Mouse (Mus musculus): Measurements from ENCODE around the gene Sncb. TPM values are rescaled to one million over a fixed set of nuclear protein-coding genes. Genes with fewer than 3 reads are reported as not detected.
A peak's percentile ranks its signal among the peaks of the same experiment; 100 is the strongest.

The Sncb gene
- polyA plus RNA-seq, 1 experiment from 2014 or later = 3.7 TPM

DNA sequence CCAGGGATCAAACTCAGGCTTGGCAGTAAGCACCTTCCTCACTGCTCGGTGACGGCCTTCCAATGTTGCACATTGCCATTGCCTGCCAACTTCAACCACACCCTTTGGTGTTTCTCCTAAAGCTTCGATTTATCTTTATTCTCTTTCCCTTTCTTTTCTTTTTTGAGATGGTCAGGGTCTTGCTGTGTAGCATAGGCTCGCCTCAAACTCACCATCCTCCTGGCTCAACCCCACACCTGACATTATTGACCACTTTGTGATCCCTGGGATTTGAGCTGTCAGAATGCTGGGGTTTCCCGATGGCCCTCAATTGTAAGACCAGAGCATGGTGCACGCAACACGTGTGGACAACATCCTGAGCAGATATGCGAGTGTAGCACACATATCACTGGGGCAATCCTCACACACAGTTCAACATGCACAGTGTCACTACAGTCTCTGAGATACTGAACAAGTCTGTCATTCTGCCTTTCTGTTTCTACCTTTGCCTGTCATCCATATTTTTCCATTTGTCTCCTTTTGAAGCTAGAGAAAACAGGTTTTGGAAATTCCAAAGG lies 10.2 kb downstream of the Sncb start:
- Histone ChIP-seq H3K27ac (ENCODE audit: low read depth, low read length) (no peak overlapping the region), H3K27me3 (ENCODE audit: control insufficient read depth, insufficient read depth, low read length) (peaks cover 7% of the 10 kb centered on the region), H3K4me1 (ENCODE audit: control insufficient read depth, insufficient read depth, low read length) (peaks cover 21% of the 10 kb centered on the region), H3K4me3 (ENCODE audit: low read depth, low read length) (no peak overlapping the region), H3K9me3 (ENCODE audit: control insufficient read depth, low read length) (no peaks in the 10 kb centered on the region), H3K4me2 (ENCODE audit: low read depth) (no peak overlapping the region), H3K9ac (ENCODE audit: low read length) (no peak overlapping the region), H3K36me3 (ENCODE audit: control insufficient read depth, insufficient read depth, low read length) (no peaks in the 10 kb centered on the region)
- no peak for ATAC-seq (ENCODE audit: insufficient read depth, low FRiP score, low TSS enrichment)
- no peak for DNase-seq (ENCODE audit: low spot score)
- WGBS = 88% methylated on average over 8 of the region's 8 CpGs

DNA sequence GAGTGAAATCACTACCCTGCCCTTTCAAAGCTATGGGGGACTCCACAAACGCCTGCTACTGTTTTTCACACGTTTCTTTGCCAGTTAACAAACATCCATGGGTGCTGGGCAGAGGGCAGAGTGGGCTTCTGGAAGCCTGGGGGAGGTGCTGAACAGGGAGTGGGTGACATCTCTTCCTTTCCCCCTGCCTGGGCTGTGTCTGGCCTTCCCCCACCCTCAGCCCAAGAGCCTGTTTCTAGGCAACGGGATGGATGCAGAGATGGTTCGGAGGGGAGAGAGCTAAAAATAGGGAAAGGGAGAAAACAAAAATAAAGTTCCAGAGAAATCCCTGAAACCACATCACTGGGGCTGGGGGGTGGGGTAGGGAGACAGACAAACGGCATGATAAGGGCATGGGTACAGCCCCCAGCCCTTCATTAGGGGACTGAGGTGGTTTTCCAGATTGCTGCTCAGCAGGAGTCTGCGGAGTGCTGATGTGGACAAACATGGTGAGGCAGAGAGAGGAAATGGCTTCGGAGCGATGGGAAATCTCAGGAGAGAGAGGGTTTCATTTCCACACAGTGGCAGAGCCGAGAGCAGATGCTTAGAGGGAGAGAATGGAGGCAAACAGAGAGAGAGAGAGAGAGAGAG lies 11.1 kb downstream of the Sncb start:
- DNase-seq (ENCODE audit: low spot score) = no peak
- Histone ChIP-seq H3K27ac (ENCODE audit: low read depth, low read length) (no peak overlapping the region), H3K4me2 (ENCODE audit: low read depth) (no peak overlapping the region), H3K9me3 (ENCODE audit: control insufficient read depth, low read length) (no peaks in the 10 kb centered on the region), H3K4me1 (ENCODE audit: control insufficient read depth, insufficient read depth, low read length) (peaks cover 19% of the 10 kb centered on the region), H3K4me3 (ENCODE audit: low read depth, low read length) (no peak overlapping the region), H3K36me3 (ENCODE audit: control insufficient read depth, insufficient read depth, low read length) (no peaks in the 10 kb centered on the region), H3K27me3 (ENCODE audit: control insufficient read depth, insufficient read depth, low read length) (peaks cover 15% of the 10 kb centered on the region), H3K9ac (ENCODE audit: low read length) (no peak overlapping the region; the same call in 1 of the 2 replicates)
- no peak for ATAC-seq (ENCODE audit: insufficient read depth, low FRiP score, low TSS enrichment)
- WGBS = 22% methylated on average over 9 of the region's 9 CpGs

DNA sequence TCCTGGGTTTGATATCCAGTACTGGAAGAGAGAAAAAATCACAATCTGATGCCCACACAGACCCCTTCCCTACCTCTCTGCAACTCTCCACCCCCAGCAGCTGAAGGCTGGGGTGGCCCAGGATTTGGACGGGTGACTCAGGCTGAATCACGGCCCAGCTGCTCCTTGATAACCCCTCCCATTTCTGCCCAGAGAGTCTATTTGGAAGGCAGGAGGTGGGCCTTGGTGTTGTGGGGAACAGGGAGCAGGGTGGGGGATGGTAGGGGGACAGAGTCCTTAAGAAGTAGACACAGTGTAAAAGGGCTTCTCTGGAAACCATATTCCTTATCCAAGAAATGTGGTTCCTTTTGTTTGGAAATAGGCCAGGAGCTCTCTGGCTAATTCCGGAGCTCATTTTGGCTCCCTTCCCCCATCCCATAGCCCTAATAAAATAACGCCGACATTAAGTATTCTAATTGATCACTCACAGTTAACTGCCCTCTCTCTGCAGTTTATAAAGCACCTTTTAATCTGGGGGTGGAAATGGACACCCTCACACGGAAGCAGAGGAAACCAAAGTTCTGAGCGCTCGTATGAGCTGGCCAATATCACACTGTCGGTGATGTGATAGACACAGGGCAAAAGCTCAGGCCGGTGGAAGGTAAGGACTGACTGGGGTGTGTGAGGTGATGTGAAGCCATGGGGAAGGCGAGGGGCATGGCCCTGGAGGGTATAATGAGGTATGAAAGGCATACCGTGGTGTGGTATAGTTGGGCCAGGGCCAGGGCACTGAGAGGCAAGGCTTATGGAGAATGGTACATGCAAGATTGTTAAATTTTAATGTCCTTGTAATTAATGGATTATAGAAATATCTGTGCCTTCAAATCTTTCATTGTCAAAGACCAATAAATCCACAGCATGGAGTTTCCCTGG lies 12.0 kb downstream of the Sncb start:
- 44% methylated on average over 12 of the region's 12 CpGs for WGBS
- no peak overlapping the region; the same call in 1 of the 2 replicates for H3K9ac ChIP-seq (ENCODE audit: low read length)
- H3K9me3 ChIP-seq (ENCODE audit: control insufficient read depth, low read length) = no peaks in the 10 kb centered on the region
- no peaks in the 10 kb centered on the region for H3K36me3 ChIP-seq (ENCODE audit: control insufficient read depth, insufficient read depth, low read length)
- peaks cover 12% of the 10 kb centered on the region for H3K4me1 ChIP-seq (ENCODE audit: control insufficient read depth, insufficient read depth, low read length)
- DNase-seq (ENCODE audit: low spot score) (no peak), ATAC-seq (ENCODE audit: insufficient read depth, low FRiP score, low TSS enrichment) (no peak)
- no peak overlapping the region for H3K4me2 ChIP-seq (ENCODE audit: low read depth)
- no peak overlapping the region for H3K4me3 ChIP-seq (ENCODE audit: low read depth, low read length)
- H3K27me3 ChIP-seq (ENCODE audit: control insufficient read depth, insufficient read depth, low read length) = peaks cover 20% of the 10 kb centered on the region
- H3K27ac ChIP-seq (ENCODE audit: low read depth, low read length) = no peak overlapping the region

DNA sequence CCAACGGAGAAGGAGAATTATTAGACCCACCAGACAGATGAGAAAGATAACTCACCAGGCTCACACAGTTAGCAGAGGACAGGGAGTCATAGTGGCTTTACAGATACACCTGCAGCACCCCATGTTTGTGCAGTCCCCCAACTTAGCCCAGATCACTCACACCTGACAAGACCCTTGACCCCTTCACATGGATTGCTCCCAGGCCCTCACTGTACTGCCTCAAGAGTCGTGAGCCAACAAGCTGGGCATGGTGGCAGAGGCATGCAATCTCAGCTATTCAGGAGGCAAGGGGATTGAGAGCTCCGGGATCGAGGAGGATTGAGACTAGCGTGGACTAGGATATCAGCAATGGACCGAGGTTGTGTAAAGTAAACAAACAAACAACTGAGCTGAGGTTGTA lies 12.7 kb downstream of the Sncb start:
- H3K27ac ChIP-seq (ENCODE audit: low read depth, low read length) = no peak overlapping the region
- H3K36me3 ChIP-seq (ENCODE audit: control insufficient read depth, insufficient read depth, low read length) = no peaks in the 10 kb centered on the region
- no peak overlapping the region for H3K4me3 ChIP-seq (ENCODE audit: low read depth, low read length)
- no peak for DNase-seq (ENCODE audit: low spot score)
- ATAC-seq (ENCODE audit: insufficient read depth, low FRiP score, low TSS enrichment) = no peak
- 66% methylated on average over 6 of the region's 6 CpGs for WGBS
- no peak overlapping the region for H3K4me2 ChIP-seq (ENCODE audit: low read depth)
- peaks cover 20% of the 10 kb centered on the region for H3K27me3 ChIP-seq (ENCODE audit: control insufficient read depth, insufficient read depth, low read length)
- no peaks in the 10 kb centered on the region for H3K9me3 ChIP-seq (ENCODE audit: control insufficient read depth, low read length)
- no peak overlapping the region for H3K9ac ChIP-seq (ENCODE audit: low read length)
- peaks cover 5% of the 10 kb centered on the region for H3K4me1 ChIP-seq (ENCODE audit: control insufficient read depth, insufficient read depth, low read length)

DNA sequence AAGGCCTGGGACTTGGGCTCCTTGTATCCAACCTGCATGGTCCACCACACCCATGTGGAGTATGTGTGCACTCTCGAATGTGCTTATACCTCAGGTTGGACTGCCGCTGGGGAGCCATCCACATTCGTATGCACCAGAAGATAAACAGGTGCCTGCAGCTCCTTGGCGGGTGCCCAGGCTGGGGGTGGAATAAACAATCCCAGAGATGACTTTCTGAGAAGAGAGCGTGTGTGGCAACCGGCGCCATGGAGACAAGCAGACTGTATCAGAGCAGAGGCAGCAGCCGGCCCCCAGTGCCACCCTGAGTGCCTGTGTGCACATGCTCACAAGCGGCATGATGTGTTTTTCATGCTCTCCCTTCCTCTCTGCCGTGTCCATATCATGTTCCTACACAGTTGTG lies 13.7 kb downstream of the Sncb start:
- H3K36me3 ChIP-seq (ENCODE audit: control insufficient read depth, insufficient read depth, low read length) = no peaks in the 10 kb centered on the region
- H3K27ac ChIP-seq (ENCODE audit: low read depth, low read length) = no peak overlapping the region
- no peak overlapping the region for H3K4me3 ChIP-seq (ENCODE audit: low read depth, low read length)
- H3K27me3 ChIP-seq (ENCODE audit: control insufficient read depth, insufficient read depth, low read length) = peaks cover 20% of the 10 kb centered on the region
- H3K9ac ChIP-seq (ENCODE audit: low read length) = no peak overlapping the region
- 73% methylated on average over 10 of the region's 10 CpGs for WGBS
- H3K9me3 ChIP-seq (ENCODE audit: control insufficient read depth, low read length) = no peaks in the 10 kb centered on the region
- no peak overlapping the region for H3K4me2 ChIP-seq (ENCODE audit: low read depth)
- DNase-seq (ENCODE audit: low spot score) (no peak), ATAC-seq (ENCODE audit: insufficient read depth, low FRiP score, low TSS enrichment) (no peak)
- 0 out of 2 replicates have a peak, but pooled peaks cover 2% of the 10 kb centered on the region for H3K4me1 ChIP-seq (ENCODE audit: control insufficient read depth, insufficient read depth, low read length)

DNA sequence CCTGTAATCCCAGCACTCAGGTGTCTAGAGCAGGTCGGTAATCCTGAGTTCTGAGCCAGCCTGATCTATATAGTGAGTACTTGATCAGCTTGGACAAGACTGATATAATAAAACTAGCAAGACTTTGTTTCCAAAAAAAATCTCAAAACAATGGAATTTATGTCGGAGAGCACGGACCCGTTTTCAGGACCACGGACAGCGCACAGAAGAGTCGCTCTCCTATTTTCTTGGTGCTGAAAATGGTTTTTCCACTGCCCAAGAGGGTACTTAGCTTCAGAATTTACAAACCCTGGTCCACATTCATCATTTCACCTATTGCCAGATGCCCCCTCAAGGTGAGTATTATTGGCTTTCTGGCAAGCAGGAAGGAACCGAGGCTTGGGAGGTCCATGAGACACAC lies 15.7 kb downstream of the Sncb start:
- Histone ChIP-seq H3K27me3 (ENCODE audit: control insufficient read depth, insufficient read depth, low read length) (peaks cover 19% of the 10 kb centered on the region), H3K4me3 (ENCODE audit: low read depth, low read length) (no peak overlapping the region), H3K36me3 (ENCODE audit: control insufficient read depth, insufficient read depth, low read length) (no peaks in the 10 kb centered on the region), H3K9ac (ENCODE audit: low read length) (no peak overlapping the region), H3K27ac (ENCODE audit: low read depth, low read length) (no peak overlapping the region), H3K4me1 (ENCODE audit: control insufficient read depth, insufficient read depth, low read length) (no peaks in the 10 kb centered on the region; the same call in 1 of the 2 replicates), H3K4me2 (ENCODE audit: low read depth) (no peak overlapping the region), H3K9me3 (ENCODE audit: control insufficient read depth, low read length) (no peaks in the 10 kb centered on the region)
- no peak for ATAC-seq (ENCODE audit: insufficient read depth, low FRiP score, low TSS enrichment)
- 3% methylated on average over 8 of the region's 8 CpGs for WGBS
- DNase-seq (ENCODE audit: low spot score) = peak; percentile 46

DNA sequence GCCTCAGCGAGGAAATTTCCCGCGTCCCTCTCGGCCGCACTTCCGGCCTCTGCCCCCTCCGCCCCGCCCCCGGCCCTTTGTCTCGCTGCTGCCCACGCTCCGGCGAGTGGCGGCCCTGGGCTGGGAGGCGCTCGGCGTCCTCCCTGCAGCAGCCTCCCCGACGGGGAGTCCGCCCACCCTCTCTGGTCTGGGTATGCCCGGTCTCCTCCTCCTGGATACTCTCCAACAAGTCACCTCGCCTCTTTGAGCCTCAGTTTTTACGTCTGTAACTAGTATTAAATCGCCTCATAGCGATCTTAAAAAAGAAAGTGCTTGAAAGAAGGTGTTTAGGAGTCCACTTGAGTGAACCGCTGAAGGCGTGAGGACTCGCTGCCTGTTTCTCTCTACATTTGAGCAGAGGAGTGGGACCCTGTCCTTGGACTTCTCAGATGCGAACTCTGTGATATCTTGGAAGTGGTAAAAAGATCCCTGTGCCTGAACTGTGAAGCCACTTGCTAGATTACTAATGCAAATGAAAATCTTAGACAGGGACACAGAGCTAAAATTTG lies 16.5 kb downstream of the Sncb start, which contains the start of gene Gprin1:
Gene Gprin1 (minus strand): TSS at position 11 of the 548 bp plus-strand sequence.
- peak within 1 kb of the TSS; percentile 85 for H3K27ac ChIP-seq (ENCODE audit: low read depth, low read length)
- DNase-seq (ENCODE audit: low spot score) = no peak
- peak within 1 kb of the TSS; percentile 66 for H3K9ac ChIP-seq (ENCODE audit: low read length)
- peak within 1 kb of the TSS; percentile 66 for H3K4me3 ChIP-seq (ENCODE audit: low read depth, low read length)
- H3K4me2 ChIP-seq (ENCODE audit: low read depth) = peak within 1 kb of the TSS; percentile 47
- 3% methylated on average over 24 of the region's 29 CpGs for WGBS
- no peaks in the 10 kb centered on the region; the same call in 1 of the 2 replicates for H3K4me1 ChIP-seq (ENCODE audit: control insufficient read depth, insufficient read depth, low read length)
- H3K27me3 ChIP-seq (ENCODE audit: control insufficient read depth, insufficient read depth, low read length) = peaks cover 19% of the 10 kb centered on the region
- peak; percentile 75 for ATAC-seq (ENCODE audit: insufficient read depth, low FRiP score, low TSS enrichment)
- no peaks in the 10 kb centered on the region for H3K9me3 ChIP-seq (ENCODE audit: control insufficient read depth, low read length)
- no peaks in the 10 kb centered on the region for H3K36me3 ChIP-seq (ENCODE audit: control insufficient read depth, insufficient read depth, low read length)

DNA sequence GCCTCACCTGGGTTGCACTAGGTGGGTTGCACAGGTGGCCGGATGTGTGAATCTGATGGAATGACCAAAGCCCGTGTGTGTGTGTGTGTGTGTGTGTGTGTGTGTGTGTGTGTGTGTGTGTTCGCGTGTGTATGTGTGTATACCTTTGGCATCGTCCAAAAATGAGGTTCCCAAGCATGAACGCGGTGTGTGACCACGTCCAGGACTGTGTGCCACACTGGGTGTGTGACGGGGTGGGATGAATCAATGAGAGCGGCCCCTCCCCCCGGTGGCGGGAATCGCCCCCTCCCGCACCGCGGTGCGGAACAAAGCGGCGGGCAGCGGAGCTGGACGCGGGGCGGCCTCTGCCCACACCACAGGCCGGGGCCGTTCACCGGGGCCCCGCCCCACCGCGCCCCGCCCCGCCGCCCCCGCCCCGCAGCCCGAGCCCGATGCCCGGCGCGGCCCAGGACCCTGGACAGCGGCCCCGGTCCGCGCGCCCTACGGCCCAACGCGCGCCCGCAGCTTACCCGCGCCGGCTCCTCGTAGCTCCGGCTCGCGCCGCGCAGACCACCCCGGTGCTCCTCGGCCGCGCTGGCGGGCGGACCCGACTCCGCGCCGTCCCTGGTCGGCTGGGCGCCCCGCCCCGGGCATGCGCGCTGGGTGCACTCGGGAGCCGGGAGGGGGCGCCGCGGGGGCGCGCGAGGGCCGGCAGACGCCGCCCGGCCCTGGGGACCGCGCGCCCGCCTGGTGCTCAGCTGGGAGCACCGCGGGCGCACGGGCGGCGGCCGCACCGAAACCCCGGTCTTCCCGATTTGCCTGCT lies 17.1 kb downstream of the Sncb start:
- WGBS = 2% methylated on average over 51 of the region's 100 CpGs
- Histone ChIP-seq H3K9ac (ENCODE audit: low read length) (peak overlapping the region; percentile 66), H3K9me3 (ENCODE audit: control insufficient read depth, low read length) (no peaks in the 10 kb centered on the region), H3K27ac (ENCODE audit: low read depth, low read length) (peak overlapping the region; percentile 85), H3K27me3 (ENCODE audit: control insufficient read depth, insufficient read depth, low read length) (peaks cover 19% of the 10 kb centered on the region), H3K4me2 (ENCODE audit: low read depth) (peak overlapping the region; percentile 47), H3K4me1 (ENCODE audit: control insufficient read depth, insufficient read depth, low read length) (no peaks in the 10 kb centered on the region; the same call in 1 of the 2 replicates), H3K4me3 (ENCODE audit: low read depth, low read length) (peak overlapping the region; percentile 66), H3K36me3 (ENCODE audit: control insufficient read depth, insufficient read depth, low read length) (no peaks in the 10 kb centered on the region)
- DNase-seq (ENCODE audit: low spot score) (peak; percentile 84), ATAC-seq (ENCODE audit: insufficient read depth, low FRiP score, low TSS enrichment) (peak; percentile 84)

Data from neural tube, embryonic 11.5 days (tissue).